Mouse (Mus musculus) layer of hippocampus, adult 2 months (tissue): ENCODE measurements at regions not wholly inside any gene's neighbourhood (a gene's known extent, or its start where the extent isn't known, plus 50 kb on each side); places are given as distances from the start of the nearest gene placed in this dataset.

Experiments
- DNase-seq, 2 experiments: peaks; one replicate each; pipeline ENCODE4 v3.0.0; 2022; ENCODE audit warnings: low spot score in 2 of 2
- H3K27ac ChIP-seq: fragments of 200-600 bp; 2 replicates; pipeline ENCODE4 v1.8.1; 2022
- H3K4me3 ChIP-seq: fragments of 200-600 bp; 2 replicates; pipeline ENCODE4 v1.8.1; 2022; ENCODE audit warnings: mild to moderate bottlenecking
- CTCF ChIP-seq: fragments of 200-600 bp; conservative IDR thresholded peaks from 2 replicates; pipeline ENCODE4 v1.8.1; 2022; ENCODE audit warnings: antibody characterized with exemption, mild to moderate bottlenecking, moderate library complexity

DNA sequence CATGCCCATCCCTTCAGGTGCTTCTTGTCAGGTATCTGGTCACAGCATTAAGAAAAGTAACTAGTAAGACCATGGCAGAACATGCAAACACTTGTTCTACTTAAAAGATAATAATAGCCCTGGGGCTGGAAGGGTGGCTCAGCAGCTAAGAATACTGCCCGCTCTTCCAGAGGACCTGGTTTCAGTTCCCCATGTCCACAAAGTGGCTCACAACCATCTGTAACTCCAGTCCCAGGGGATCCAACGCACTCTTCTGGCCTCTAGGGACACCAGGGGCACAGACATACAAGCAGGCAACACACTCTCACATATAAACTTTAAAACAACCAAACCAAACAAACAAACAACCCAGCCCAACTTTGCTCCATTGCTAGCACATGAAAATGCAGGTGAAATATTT, 55.2 kb upstream of the Ppp2r5a start:
- DNase-seq: no peak
- H3K27ac ChIP-seq: no peak overlapping the region
- TF ChIP-seq CTCF: no peak
- H3K4me3 ChIP-seq: no peak overlapping the region

DNA sequence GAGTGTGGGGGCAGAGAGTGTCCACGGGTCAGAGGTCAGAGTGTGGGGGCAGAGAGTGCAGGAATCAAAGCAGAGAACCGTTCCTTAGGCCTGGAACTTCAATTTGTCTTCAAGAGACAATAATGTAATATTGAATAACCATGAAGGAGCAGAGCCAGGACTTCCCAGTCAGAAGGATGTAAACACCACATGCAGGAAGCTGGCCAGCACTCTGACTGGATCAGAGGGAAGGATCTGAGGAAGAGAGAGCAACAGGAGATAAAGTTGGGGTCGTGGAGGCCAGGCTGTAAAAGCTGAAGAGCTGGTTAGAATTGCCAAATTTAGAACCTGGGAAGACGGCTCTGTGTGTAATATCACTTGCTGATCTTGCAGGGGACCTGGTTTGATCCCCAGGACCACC, 54.0 kb upstream of the Ppp2r5a start:
- TF ChIP-seq CTCF: no peak
- Histone ChIP-seq H3K4me3 (no peak overlapping the region), H3K27ac (no peak overlapping the region)
- DNase-seq: no peak

DNA sequence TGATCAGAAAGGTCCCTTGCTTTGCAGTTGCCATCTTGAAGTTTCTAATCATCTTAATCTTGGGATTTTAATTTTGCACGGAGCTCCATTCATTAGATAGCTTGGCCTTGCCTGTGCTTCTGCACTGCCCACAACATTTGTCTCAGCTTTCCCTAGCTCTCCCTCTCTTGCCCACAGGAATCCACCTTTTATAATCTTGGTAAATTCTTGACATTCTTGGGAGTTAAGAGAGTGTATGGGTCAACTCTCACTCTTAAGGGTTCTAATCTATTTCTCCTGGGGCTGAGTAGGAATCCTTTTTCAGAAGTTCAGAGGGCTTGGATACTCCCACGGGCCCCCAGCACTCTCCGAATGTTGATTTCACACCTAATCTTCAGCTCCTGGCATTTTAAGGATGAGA, 51.5 kb upstream of the Ppp2r5a start:
- TF ChIP-seq CTCF: no peak
- H3K27ac ChIP-seq: no peak overlapping the region
- no peak for DNase-seq
- no peak overlapping the region for H3K4me3 ChIP-seq

DNA sequence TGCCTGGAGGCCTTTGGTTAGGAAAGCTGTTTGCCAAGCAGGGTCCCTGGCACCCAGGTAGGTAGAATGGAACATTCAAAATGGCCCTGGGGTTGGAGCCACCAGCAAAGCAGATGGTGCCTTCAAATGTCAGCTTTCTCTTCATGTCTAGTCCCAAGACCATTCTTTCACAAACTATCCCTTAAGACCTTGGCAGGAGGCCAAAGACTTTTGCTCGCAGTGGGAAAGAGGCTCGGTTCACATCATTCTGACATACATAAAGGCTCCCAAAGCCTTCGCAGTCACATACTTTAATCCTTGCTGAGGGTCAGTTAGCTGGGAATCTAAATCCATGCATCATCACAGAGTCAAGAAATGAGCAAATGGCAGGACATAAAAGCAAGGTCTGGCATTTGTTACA, 50.5 kb upstream of the Ppp2r5a start:
- no peak for DNase-seq
- no peak overlapping the region for H3K27ac ChIP-seq
- H3K4me3 ChIP-seq: no peak overlapping the region
- no peak for TF ChIP-seq CTCF
